Mouse (Mus musculus) NIH3T3 (cell line): ENCODE data around the gene Col18a1.

Experiments
- DNase-seq: peaks from one replicate; pipeline ENCODE4 v3.0.0-alpha.2; 2012; ENCODE audit warnings: low read depth

Col18a1 gene

GRCm38 (mm10) chr10:77016080-77016479, 150.3 kb downstream of the Col18a1 start:
- DNase-seq: peak; percentile 66

GRCm38 (mm10) chr10:77011681-77012080, 154.7 kb downstream of the Col18a1 start:
- DNase-seq: no peak

- peak; percentile 58 for DNase-seq
These were observed 157.7 kb downstream of the Col18a1 start for GRCm38 (mm10) chr10:77008698-77009097.

GRCm38 (mm10) chr10:77008109-77008561, 158.2 kb downstream of the Col18a1 start:
- peak; percentile 72 for DNase-seq

GRCm38 (mm10) chr10:77007433-77008108, 158.8 kb downstream of the Col18a1 start:
- peak; percentile 28 for DNase-seq

GRCm38 (mm10) chr10:77004936-77005335, 161.4 kb downstream of the Col18a1 start:
- peak; percentile 59 for DNase-seq
